Mouse (Mus musculus) layer of hippocampus, postnatal 10 days (tissue): Measurements from ENCODE around the gene Cylc1. TPM values are rescaled to one million over a fixed set of nuclear protein-coding genes. Genes with fewer than 3 reads are reported as not detected.

ENCODE experiments used
- DNase-seq, 2 experiments: peaks; one replicate each; pipeline ENCODE4 v3.0.0; 2021; ENCODE audit warnings: low spot score in 2 of 2
- long read RNA-seq: library from polyadenylated mRNA; stranded (forward); transcript quantifications from one replicate; pipeline ENCODE4 v2.0.0, GENCODE M21; 2023
- total RNA-seq, 2 experiments: library from RNA; stranded (reverse); gene quantifications; 2 replicates each; pipeline ENCODE4 v1.2.3; 2021

Cylc1 gene
- not detected for total RNA-seq
- long read RNA-seq, result 0 reads

DNA sequence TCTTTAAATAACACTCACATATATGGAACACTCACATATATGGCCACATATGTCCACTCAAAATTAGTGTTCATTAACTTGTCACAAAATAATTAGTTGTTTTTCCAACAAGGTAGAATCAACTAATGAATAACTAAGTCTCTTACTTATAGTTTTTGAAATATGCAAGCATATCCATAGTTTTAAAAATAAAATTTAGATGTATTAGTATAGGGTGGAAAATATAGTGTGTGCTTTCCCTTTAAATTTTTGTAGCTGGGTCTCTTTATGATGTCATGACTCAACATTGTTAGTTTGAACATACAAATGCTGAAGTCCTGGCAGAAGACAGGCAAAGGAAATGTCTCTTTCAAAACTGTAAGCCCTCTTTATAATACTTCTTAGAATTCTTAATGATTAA is at the start of gene Cylc1:
TSS of gene Cylc1 (plus strand) at position 301 of the 400 bp plus-strand sequence.
- no peak for DNase-seq

DNA sequence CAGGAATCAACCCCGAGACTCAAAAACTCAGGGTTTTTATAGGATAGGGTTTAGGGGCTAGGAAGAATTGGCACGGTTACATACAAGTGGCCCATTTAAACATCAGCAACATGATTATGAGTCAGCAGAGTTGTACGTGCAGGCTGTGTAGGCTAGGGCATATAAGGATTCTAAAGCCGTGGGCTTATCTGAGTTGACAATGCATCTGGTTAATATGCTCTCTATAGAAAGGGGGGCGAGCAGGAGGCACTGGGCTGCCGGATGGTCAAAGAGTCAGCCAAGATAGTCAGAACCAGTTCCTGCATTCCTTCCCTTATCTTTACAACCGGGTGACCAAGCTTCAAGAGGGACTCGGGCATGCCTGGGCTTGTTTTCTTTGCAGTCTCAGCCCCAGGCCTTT is 31.5 kb upstream of the Cylc1 start:
- no peak for DNase-seq

DNA sequence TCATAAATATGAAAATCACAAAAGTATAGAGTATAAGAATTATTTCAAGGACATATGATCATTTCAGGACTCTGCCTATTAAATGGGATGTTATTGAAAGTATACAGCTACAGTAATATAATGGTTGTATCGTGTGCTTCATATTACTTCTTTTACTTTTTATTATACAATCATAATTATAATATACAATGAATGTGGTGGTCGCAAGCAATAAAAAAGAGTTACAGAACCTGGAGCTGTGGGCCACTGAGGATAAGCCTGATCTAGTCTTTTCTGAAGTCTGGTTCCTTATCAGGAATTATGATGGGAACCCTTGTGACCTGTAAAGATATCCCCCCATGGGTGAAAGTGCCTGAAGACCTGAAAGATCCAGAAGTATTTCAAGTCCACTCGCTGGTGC is 57.8 kb downstream of the Cylc1 start, which contains the start of gene Gm10112:
TSS of gene Gm10112 (plus strand) at position 301 of the 400 bp plus-strand sequence.
- DNase-seq, result no peak

Other genes with a start within 250 kb of the Cylc1 start
- gene Gm10112, start 57.9 kb downstream of the Cylc1 start, total RNA-seq, result not detected